Mouse (Mus musculus) Patski (cell line): ENCODE measurements around the gene Gm20388. TPM values are rescaled to one million over a fixed set of nuclear protein-coding genes. Genes with fewer than 3 reads are reported as not detected.

ENCODE experiments used
- ATAC-seq: fragments of 100-300 bp; one replicate; pipeline ENCODE4 v1.8.0; 2021
- CTCF ChIA-PET: fragments of 350-600 bp; sonication (Branson Sonifier 250); formaldehyde crosslinking; loops from one replicate; lab custom pipeline; 2022; ENCODE audit warnings: inconsistent platforms; lab: Charles Lee
- POLR2A ChIA-PET: fragments of 350-600 bp; sonication (Branson Sonifier 250); formaldehyde crosslinking; loops from one replicate; lab custom pipeline; 2022; ENCODE audit warnings: antibody characterized with exemption, inconsistent platforms; lab: Charles Lee
- DNase-seq: peaks from one replicate; pipeline ENCODE4 v3.0.0-alpha.2; 2011; ENCODE audit warnings: low read depth, low spot score
- H3K27me3 ChIP-seq: fragments of 371-371 bp; one replicate; pipeline ENCODE4 v1.5.1; 2021
- CTCF ChIP-seq: fragments of 100-300 bp; IDR thresholded peaks from one replicate; pipeline ENCODE4 v1.5.1; 2021
- in situ Hi-C: fragments of 300-500 bp; cut with MboI; formaldehyde crosslinking; loops from 3 replicates; pipeline ENCODE4 v1.11.1; 2018; ENCODE audit warnings: low pct_unique_long_range_greater_than_20kb, mixed read lengths
- polyA plus RNA-seq: library from polyadenylated mRNA; unstranded; gene quantifications from one replicate; pipeline ENCODE4 v1.2.3, GENCODE M21; 2021

The Gm20388 gene
- polyA plus RNA-seq, 1 experiment from 2014 or later: 86.7 TPM

GRCm38 (mm10) chr8:121346175-121346574 is 1435.5 kb downstream of the Gm20388 start:
- in situ Hi-C loops: no loop called here
- no peak for TF ChIP-seq CTCF
- ChIA-PET POLR2A (interaction anchor here (0.7 kb wide), 1 partner anchor 1287 kb away, joined by 4 read pairs; no protein-coding TSS in a partner anchor), CTCF (no interaction called here)
- DNase-seq (no peak), ATAC-seq (no peak)
- H3K27me3 ChIP-seq: peaks cover 12% of the 10 kb centered on the region

GRCm38 (mm10) chr8:121346862-121347261 is 1436.2 kb downstream of the Gm20388 start:
- ChIA-PET CTCF (no interaction called here), POLR2A (interaction anchor here (0.6 kb wide), 1 partner anchor 31 kb away, joined by 3 read pairs; no protein-coding TSS in a partner anchor)
- in situ Hi-C loops: no loop called here

GRCm38 (mm10) chr8:121348998-121349397 is 1438.4 kb downstream of the Gm20388 start:
- ChIA-PET POLR2A (no interaction called here), CTCF (interaction anchor here (0.9 kb wide), 1 partner anchor 30 kb away, joined by 3 read pairs; no protein-coding TSS in a partner anchor)
- TF ChIP-seq CTCF: no peak
- in situ Hi-C loops: no loop called here
- H3K27me3 ChIP-seq: peaks cover 12% of the 10 kb centered on the region
- ATAC-seq (no peak), DNase-seq (no peak)

More at GRCm38 (mm10) chr8:121346862-121347261, 1436.2 kb downstream of the Gm20388 start:
- peaks cover 12% of the 10 kb centered on the region for H3K27me3 ChIP-seq
- ATAC-seq (no peak), DNase-seq (no peak)
- TF ChIP-seq CTCF: no peak

- DNase-seq: no peak
- in situ Hi-C loops: no loop called here
- ChIA-PET POLR2A (no interaction called here), CTCF (no interaction called here)
- peaks cover 5% of the 10 kb centered on the region for H3K27me3 ChIP-seq
- no peak for TF ChIP-seq CTCF
- ATAC-seq: no peak
Observed at GRCm38 (mm10) chr8:121350803-121351202, 1440.2 kb downstream of the Gm20388 start.

GRCm38 (mm10) chr8:121354844-121355243 is 1444.2 kb downstream of the Gm20388 start:
- ChIA-PET POLR2A (no interaction called here), CTCF (no interaction called here)
- no peak for DNase-seq
- in situ Hi-C loops: no loop called here
- no peak for TF ChIP-seq CTCF
- no peak for ATAC-seq
- no peaks in the 10 kb centered on the region for H3K27me3 ChIP-seq

- in situ Hi-C loops: no loop called here
- TF ChIP-seq CTCF: no peak
- DNase-seq (no peak), ATAC-seq (no peak)
- POLR2A ChIA-PET: no interaction called here
- H3K27me3 ChIP-seq: no peaks in the 10 kb centered on the region
- CTCF ChIA-PET: no interaction called here
Observed at GRCm38 (mm10) chr8:121357451-121357850, 1446.8 kb downstream of the Gm20388 start.

GRCm38 (mm10) chr8:121358609-121359008 is 1448.0 kb downstream of the Gm20388 start:
- no peaks in the 10 kb centered on the region for H3K27me3 ChIP-seq
- in situ Hi-C loops: no loop called here
- CTCF ChIA-PET: interaction anchor here (1.0 kb wide), 1 partner anchor 44 kb away, joined by 3 read pairs; no protein-coding TSS in a partner anchor
- ATAC-seq: no peak
- POLR2A ChIA-PET: no interaction called here
- TF ChIP-seq CTCF: no peak
- no peak for DNase-seq

- DNase-seq (no peak), ATAC-seq (no peak)
- in situ Hi-C loops: no loop called here
- TF ChIP-seq CTCF: no peak
- POLR2A ChIA-PET: no interaction called here
- H3K27me3 ChIP-seq: no peaks in the 10 kb centered on the region
- CTCF ChIA-PET: interaction anchor here (1.0 kb wide), 1 partner anchor 45 kb away, joined by 3 read pairs; no protein-coding TSS in a partner anchor
Observed at GRCm38 (mm10) chr8:121359131-121359981, 1448.7 kb downstream of the Gm20388 start.

GRCm38 (mm10) chr8:121360001-121360400 is 1449.4 kb downstream of the Gm20388 start:
- ChIA-PET CTCF (no interaction called here), POLR2A (no interaction called here)
- no peaks in the 10 kb centered on the region for H3K27me3 ChIP-seq
- TF ChIP-seq CTCF: no peak
- DNase-seq (no peak), ATAC-seq (no peak)
- in situ Hi-C loops: no loop called here

GRCm38 (mm10) chr8:121361166-121361565 is 1450.5 kb downstream of the Gm20388 start:
- ChIA-PET CTCF (no interaction called here), POLR2A (no interaction called here)
- in situ Hi-C loops: no loop called here
- TF ChIP-seq CTCF: no peak
- H3K27me3 ChIP-seq: no peaks in the 10 kb centered on the region
- ATAC-seq (no peak), DNase-seq (no peak)

- POLR2A ChIA-PET: no interaction called here
- in situ Hi-C loops: no loop called here
- H3K27me3 ChIP-seq: peaks cover 4% of the 10 kb centered on the region
Observed at GRCm38 (mm10) chr8:121364646-121365045, 1454.0 kb downstream of the Gm20388 start.

More at GRCm38 (mm10) chr8:121364646-121365045, 1454.0 kb downstream of the Gm20388 start:
- ATAC-seq: no peak
- no peak for TF ChIP-seq CTCF
- CTCF ChIA-PET: no interaction called here
- DNase-seq: no peak
